Mouse (Mus musculus) intestine, embryonic 14.5 days (tissue): ENCODE results near the gene Slc12a4. TPM values are rescaled to one million over a fixed set of nuclear protein-coding genes. Genes with fewer than 3 reads are reported as not detected.

ENCODE experiments used
- ATAC-seq: fragments of 200-750 bp; cut with Nextera tagmentation; replicated peaks from 2 replicates; pipeline ENCODE4 v1.8.0; 2017; ENCODE audit warnings: low read depth, moderate number of reproducible peaks, moderate TSS enrichment, moderate library complexity; ENCODE audit not compliant: low FRiP score, low TSS enrichment
- DNase-seq: peaks from one replicate; pipeline ENCODE4 v3.0.0-alpha.2; 2018; ENCODE audit warnings: low spot score
- H3K27ac ChIP-seq: fragments of 300-500 bp; sonication (generic); 2 replicates; pipeline ENCODE4 v1.5.1; 2014; ENCODE audit warnings: low read depth, mild to moderate bottlenecking, control low read depth
- H3K27me3 ChIP-seq: fragments of 300-500 bp; sonication (generic); replicated peaks from 2 replicates; pipeline ENCODE4 v1.6.1; 2014; ENCODE audit warnings: low read length, control low read depth; ENCODE audit not compliant: control insufficient read depth, insufficient read depth
- H3K36me3 ChIP-seq: fragments of 300-500 bp; sonication (generic); 2 replicates; pipeline ENCODE4 v1.6.1; 2014; ENCODE audit warnings: low read length, control low read depth; ENCODE audit not compliant: control insufficient read depth, insufficient read depth
- H3K4me1 ChIP-seq: fragments of 300-500 bp; sonication (generic); replicated peaks from 2 replicates; pipeline ENCODE4 v1.6.1; 2014; ENCODE audit warnings: low read length, control low read depth, mixed read lengths; ENCODE audit not compliant: control insufficient read depth, insufficient read depth
- H3K4me2 ChIP-seq: fragments of 300-500 bp; sonication (generic); 2 replicates; pipeline ENCODE4 v1.6.1; 2014; ENCODE audit warnings: low read length
- H3K4me3 ChIP-seq: fragments of 300-500 bp; sonication (generic); 2 replicates; pipeline ENCODE4 v1.5.1; 2014; ENCODE audit warnings: low read depth, low read length, control low read depth, mixed read lengths
- H3K9ac ChIP-seq: fragments of 300-500 bp; sonication (generic); 2 replicates; pipeline ENCODE4 v1.6.1; 2014; ENCODE audit warnings: mild to moderate bottlenecking, low read length
- H3K9me3 ChIP-seq: fragments of 300-500 bp; sonication (generic); 2 replicates; pipeline ENCODE4 v1.6.1; 2016; ENCODE audit warnings: low read length, control low read depth; ENCODE audit not compliant: control insufficient read depth
- WGBS: fragments of 180-500 bp; shearing (Covaris S2); extraction: QIAGEN DNeasy Blood & Tissue Kit; methylation state at CpG from one replicate; pipeline ENCODE4 v1.1.7; 2014; 5-methylcytosine and 5-hydroxymethylcytosine counted together
- polyA plus RNA-seq: library from polyadenylated mRNA; unstranded; fragments of >200 nt; fragmentation: Nextera tagmentation; extraction: Ambion mirVana; gene quantifications from 2 replicates; pipeline ENCODE4 v1.2.1, GENCODE M21; 2014

Slc12a4 gene
- polyA plus RNA-seq, 1 experiment from 2014 or later: 27.8 TPM

DNA sequence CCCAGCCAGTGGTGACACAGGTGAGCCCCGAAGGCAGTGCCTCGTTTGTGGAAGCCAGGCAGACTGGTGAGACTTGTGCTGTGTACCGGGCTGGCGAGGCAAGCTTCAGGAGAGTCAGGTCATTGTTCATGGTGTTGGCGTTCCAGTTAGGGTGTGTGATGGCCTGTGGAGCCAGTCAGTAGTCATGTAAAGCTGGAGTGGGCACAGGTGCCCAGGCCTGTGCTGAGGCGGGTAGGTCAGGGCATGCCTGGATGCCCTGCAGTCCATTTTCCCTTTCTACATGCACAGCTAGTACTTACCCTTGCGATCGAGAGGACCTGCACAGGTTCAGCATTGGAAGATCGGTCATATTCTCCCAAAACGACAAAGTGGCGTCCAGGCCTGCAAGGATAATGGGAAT lies 33.4 kb downstream of the Slc12a4 start:
- WGBS: 90% methylated on average over 11 of the region's 11 CpGs
- Histone ChIP-seq H3K4me2 (no peak overlapping the region), H3K36me3 (peaks cover 39% of the 10 kb centered on the region), H3K4me3 (no peak overlapping the region), H3K27me3 (no peaks in the 10 kb centered on the region), H3K9me3 (no peaks in the 10 kb centered on the region), H3K9ac (no peak overlapping the region), H3K27ac (no peak overlapping the region), H3K4me1 (peaks cover 8% of the 10 kb centered on the region; the same call in 1 of the 2 replicates)
- ATAC-seq: no peak
- no peak for DNase-seq

DNA sequence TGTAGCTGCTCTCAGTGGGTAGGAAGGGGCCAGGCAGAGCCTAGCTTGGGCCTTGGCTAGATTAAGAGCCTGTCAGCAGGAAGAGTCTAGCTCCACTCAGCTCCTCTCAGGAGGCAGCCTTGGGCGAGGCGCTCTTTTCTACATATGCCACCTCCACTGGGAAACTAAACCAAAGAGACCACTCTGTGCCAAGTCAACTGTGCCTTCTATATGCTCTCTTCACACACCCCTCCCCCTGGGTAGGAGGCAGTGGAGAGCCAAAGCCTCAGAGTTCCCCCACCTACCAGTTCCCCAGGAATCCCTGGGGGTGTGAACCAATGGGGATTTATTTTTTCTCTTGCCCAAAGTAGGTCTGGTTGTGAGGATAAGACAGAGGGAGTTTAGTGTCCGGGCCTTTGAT lies 34.6 kb downstream of the Slc12a4 start:
- no peak overlapping the region for H3K9ac ChIP-seq
- H3K4me3 ChIP-seq: no peak overlapping the region
- DNase-seq: no peak
- H3K36me3 ChIP-seq: peaks cover 46% of the 10 kb centered on the region
- H3K4me1 ChIP-seq: peaks cover 5% of the 10 kb centered on the region; the same call in 1 of the 2 replicates
- no peak for ATAC-seq
- H3K9me3 ChIP-seq: no peaks in the 10 kb centered on the region
- no peak overlapping the region for H3K27ac ChIP-seq
- no peaks in the 10 kb centered on the region for H3K27me3 ChIP-seq
- no peak overlapping the region for H3K4me2 ChIP-seq
- WGBS: 97% methylated on average over 3 of the region's 3 CpGs

DNA sequence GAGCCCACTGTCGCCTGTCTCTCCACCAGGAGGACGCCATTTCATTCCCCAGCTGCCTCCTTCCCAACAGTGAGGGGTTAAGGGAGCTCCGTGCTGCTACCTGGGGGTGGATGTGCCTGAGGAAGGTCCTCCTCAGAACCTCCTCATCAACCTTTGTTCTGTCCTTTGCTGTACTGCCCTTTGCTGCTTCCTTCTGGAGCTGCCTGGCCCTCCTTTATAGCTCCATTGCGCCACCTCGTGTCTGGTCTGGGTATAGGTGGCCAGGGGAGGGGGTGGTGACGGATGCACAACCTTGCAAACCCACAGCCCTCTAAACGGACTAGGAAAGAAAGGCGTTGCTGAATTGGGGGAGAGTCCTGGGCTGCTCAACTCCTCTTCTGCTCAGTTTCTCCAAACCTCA lies 35.3 kb downstream of the Slc12a4 start:
- no peak overlapping the region for H3K4me3 ChIP-seq
- H3K9me3 ChIP-seq: no peaks in the 10 kb centered on the region
- H3K36me3 ChIP-seq: peaks cover 51% of the 10 kb centered on the region
- no peaks in the 10 kb centered on the region for H3K4me1 ChIP-seq
- 21% methylated on average over 8 of the region's 8 CpGs for WGBS
- no peak overlapping the region for H3K27ac ChIP-seq
- peak; percentile 95 for DNase-seq
- H3K4me2 ChIP-seq: no peak overlapping the region
- peak; percentile 62; the same call in 1 of the 2 replicates for ATAC-seq
- H3K9ac ChIP-seq: no peak overlapping the region
- no peaks in the 10 kb centered on the region for H3K27me3 ChIP-seq

DNA sequence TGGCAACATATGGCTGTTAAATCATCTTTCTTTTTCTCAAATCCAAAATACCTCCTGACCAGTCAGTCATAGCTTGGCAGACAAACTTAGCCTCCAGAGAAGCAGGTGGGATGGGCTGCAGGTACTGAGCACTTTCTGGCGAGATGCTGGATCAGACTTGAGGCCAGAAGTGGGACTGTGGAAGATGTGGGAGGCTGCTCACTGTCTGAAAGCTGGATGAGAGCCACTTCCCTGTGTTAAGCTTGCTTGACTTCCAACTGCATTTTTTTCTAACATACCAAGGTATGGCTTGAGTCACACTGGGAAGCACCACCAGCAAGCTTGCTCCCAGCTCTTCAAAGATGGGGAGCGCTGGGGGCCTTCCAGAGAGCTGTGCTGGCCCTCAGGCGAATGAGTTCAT lies 40.8 kb downstream of the Slc12a4 start:
- H3K9me3 ChIP-seq: no peaks in the 10 kb centered on the region
- 70% methylated on average over 3 of the region's 3 CpGs for WGBS
- H3K27me3 ChIP-seq: no peaks in the 10 kb centered on the region

DNA sequence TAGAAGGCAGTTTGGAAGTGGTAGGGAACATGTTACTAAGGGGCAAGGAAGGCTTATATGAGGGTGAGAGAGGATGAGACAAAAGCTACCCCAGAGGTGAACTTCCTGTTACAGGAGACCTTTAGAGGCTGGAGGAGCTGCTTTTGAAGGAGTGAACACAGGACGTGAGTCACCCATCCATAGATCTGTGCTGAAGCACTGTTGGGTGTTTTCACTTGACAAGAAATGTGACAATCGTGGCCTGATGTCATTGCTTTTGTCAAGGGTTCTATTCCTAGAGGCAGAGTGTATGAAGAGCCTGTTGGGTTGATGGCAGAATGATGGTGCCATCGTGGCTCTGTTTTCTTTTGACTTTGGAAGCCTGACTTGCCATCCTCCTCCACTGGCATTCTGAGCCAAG lies 46.5 kb downstream of the Slc12a4 start:
- Histone ChIP-seq H3K9me3 (no peaks in the 10 kb centered on the region), H3K4me3 (no peak overlapping the region), H3K36me3 (peaks cover 30% of the 10 kb centered on the region), H3K4me2 (no peak overlapping the region), H3K4me1 (no peaks in the 10 kb centered on the region), H3K27me3 (no peaks in the 10 kb centered on the region), H3K27ac (no peak overlapping the region), H3K9ac (no peak overlapping the region)
- 88% methylated on average over 3 of the region's 3 CpGs for WGBS
- DNase-seq (no peak), ATAC-seq (no peak)

More for the DNA sequence above, 40.8 kb downstream of the Slc12a4 start:
- Histone ChIP-seq H3K4me2 (no peak overlapping the region), H3K9ac (no peak overlapping the region), H3K36me3 (peaks cover 25% of the 10 kb centered on the region), H3K27ac (no peak overlapping the region), H3K4me1 (no peaks in the 10 kb centered on the region), H3K4me3 (no peak overlapping the region)
- no peak for DNase-seq
- no peak for ATAC-seq

DNA sequence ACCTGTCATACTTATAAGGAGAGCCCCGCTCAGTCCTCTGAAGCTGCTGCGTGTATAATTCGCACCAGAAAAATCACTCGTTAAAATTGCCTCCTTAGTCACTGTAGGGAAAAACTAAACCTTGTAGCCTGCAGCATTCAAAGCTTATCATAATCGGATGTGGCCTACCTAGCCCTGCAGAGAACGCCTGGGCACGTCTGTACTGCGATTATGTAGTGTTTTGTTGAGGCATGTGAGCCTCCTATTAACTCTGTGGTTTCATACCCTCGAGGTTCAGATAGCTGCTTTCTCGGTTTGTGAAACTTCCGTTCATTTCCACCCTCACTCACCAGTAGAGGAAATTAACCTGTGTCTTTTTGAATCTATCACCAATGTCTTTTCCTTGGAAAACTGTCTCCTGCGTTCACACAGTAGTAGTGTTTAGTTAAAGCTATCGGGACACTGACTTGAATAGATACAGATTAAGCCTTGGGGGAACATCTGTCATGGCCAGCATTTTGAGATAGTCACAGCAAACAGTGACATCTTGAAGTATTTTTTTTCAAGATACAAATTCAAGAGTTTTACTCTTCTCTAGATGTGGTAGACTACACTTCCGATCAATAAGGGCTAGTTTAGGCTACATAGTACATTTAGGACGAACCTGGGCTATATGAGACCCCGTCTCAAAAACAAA lies 64.8 kb downstream of the Slc12a4 start:
- H3K4me2 ChIP-seq: peak overlapping the region; percentile 70
- DNase-seq (no peak), ATAC-seq (no peak)
- WGBS: 29% methylated on average over 16 of the region's 16 CpGs
- H3K9ac ChIP-seq: peak overlapping the region; percentile 86
- H3K9me3 ChIP-seq: no peaks in the 10 kb centered on the region
- H3K4me3 ChIP-seq: peak overlapping the region; percentile 76
- H3K4me1 ChIP-seq: peaks cover 8% of the 10 kb centered on the region
- H3K27me3 ChIP-seq: no peaks in the 10 kb centered on the region
- peak overlapping the region; percentile 81 for H3K27ac ChIP-seq
- H3K36me3 ChIP-seq: 0 out of 2 replicates have a peak, but pooled peaks cover 3% of the 10 kb centered on the region

DNA sequence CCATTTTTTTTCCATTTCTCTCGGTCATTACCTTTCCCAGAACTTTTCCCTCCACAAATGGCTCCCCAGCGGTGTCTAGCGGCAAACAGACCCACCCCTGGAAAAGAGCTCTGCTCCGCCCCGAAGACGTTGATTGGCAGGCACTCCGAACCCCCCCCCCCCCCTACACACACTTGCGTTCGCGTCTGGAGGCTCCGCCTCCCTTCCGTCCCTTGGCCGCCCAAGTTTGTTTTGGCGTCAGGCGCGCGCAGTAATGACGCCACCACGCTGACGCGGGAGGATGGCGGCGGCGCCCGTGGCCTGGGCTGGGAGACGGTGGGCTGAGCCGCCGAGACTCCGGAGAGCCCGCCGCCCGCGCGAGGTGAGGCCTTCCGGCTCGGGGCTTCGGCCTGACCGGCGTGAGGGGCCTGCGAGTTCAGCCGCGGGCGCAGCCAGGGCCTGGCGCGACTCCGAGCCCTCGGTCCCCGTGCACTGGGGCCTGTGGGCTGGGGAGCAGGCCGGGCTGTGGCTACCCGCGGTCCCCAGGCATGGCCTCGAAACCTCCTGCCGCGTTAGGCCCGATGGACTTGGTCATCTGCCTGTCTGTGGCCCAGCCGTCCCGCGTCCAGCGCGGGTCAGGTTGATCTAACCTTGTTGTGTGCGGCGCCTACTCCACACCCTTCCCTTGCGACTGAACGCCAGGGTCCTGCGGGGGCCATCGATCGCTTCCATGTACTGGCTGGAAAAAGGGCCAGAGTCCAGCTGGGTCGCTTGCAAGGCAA lies 65.5 kb downstream of the Slc12a4 start, which contains the start of gene Pskh1:
Gene Pskh1, plus strand, starts transcription at position 262 of the 761 bp plus-strand sequence.
- WGBS: under 1% methylated on average over 67 of the region's 68 CpGs

DNA sequence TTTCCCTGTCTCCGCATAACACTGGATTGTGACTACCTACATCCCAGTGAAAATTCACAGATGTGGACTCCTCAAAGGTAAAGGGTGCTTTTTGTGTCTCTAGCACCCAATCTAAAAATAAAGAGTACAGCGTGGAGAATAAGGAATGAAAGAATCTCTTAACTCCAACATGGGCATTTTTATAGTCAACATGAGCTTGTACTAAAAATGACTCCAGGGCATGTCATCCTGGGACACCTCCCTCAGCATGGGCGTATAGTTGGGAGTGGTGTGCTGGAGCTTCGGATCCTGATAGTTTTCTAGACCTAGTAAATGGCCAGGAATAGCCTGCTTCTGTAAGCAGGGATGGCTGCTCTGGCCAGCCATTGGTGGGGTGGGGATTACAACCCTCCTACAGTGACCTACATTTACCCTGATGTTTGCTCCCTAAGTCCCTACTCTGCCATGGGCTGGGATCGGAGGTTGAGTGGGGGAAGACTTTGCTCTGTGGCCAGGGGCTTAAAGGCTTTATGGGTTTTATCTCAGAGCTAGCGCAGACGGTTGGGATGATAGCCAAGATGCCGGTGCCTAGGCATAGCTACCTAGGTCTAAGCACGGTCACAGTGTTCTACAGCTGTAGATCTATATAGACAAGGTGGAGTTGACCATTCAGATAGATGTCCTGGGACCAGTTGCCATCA lies 68.0 kb downstream of the Slc12a4 start:
- H3K27me3 ChIP-seq: no peaks in the 10 kb centered on the region
- DNase-seq: no peak
- no peak overlapping the region for H3K27ac ChIP-seq
- 75% methylated on average over 9 of the region's 9 CpGs for WGBS
- H3K36me3 ChIP-seq: peaks cover 7% of the 10 kb centered on the region; the same call in 1 of the 2 replicates
- no peak overlapping the region for H3K9ac ChIP-seq
- H3K9me3 ChIP-seq: no peaks in the 10 kb centered on the region
- H3K4me2 ChIP-seq: no peak overlapping the region
- no peak for ATAC-seq
- H3K4me3 ChIP-seq: no peak overlapping the region
- H3K4me1 ChIP-seq: peaks cover 12% of the 10 kb centered on the region

More for the DNA sequence above, 65.5 kb downstream of the Slc12a4 start, which contains the start of gene Pskh1:
- Histone ChIP-seq H3K27ac (peak within 1 kb of the TSS; percentile 81), H3K4me3 (peak within 1 kb of the TSS; percentile 76), H3K4me1 (peaks cover 8% of the 10 kb centered on the region), H3K9ac (peak within 1 kb of the TSS; percentile 86), H3K4me2 (peak within 1 kb of the TSS; percentile 70), H3K27me3 (no peaks in the 10 kb centered on the region), H3K9me3 (no peaks in the 10 kb centered on the region), H3K36me3 (0 out of 2 replicates have a peak, but pooled peaks cover 3% of the 10 kb centered on the region)
- DNase-seq (peak; percentile 97), ATAC-seq (peak; percentile 92)
